13 mouse cellular contexts compared by ENCODE assay signal in the genomic region with DNA sequence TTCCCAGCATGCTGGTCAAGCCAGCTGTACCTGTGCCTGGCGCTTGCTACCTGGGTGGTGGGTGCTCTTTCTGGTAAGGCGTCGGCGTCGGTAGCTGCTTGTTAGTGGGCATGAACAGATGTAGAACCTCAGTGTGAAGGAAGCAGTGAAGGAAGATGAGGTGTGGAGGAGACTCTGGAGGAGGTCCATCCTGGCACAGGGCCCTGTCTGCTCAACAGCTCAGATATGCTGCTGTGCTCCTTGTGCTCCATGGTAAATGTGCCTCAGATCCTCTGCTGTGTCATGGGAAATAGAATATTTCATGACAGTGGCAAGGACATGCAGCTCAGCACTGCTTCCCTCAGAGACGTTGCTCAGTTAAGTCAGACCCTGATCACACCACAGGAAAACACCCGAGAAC. TPM values are rescaled to one million over a fixed set of nuclear protein-coding genes. Genes with fewer than 3 reads are reported as not detected.
DNase-seq lines count a peak whose midpoint lies in the region.
"Had no signal": no experiment of that assay in that cellular context is flagged by ENCODE, and none has a peak within 500 bp of the region (broad histone marks: within the 10 kb centered on the region; RNA-seq: fewer than 3 reads in every experiment).

No protein-coding gene starts in this region.

- intact Hi-C loops in left cerebral cortex, postnatal 25 days (cut with DNase I), result no loop called here
- intact Hi-C loops in left cerebral cortex, postnatal 4 days (cut with DNase I), result no loop called here
- intact Hi-C loops in left cerebral cortex, postnatal 36 days (cut with DNase I), result no loop called here

- peak; percentile 63 to 70 for DNase-seq in frontal cortex, postnatal 36 days (ENCODE audit: low spot score in 2 of 2)
- no peak for DNase-seq in frontal cortex, postnatal 25 days (ENCODE audit: low spot score in 2 of 2)
- peak; percentile 47 to 82 for DNase-seq in left cerebral cortex, postnatal 25 days (ENCODE audit: low spot score in 2 of 2)
- no peak for DNase-seq in left cerebral cortex, postnatal 4 days
- DNase-seq in brain, adult 2 months (ENCODE audit: low read depth, low spot score), result peak; percentile 79
- peak; percentile 41 to 65 for DNase-seq in left cerebral cortex, postnatal 36 days (ENCODE audit: low spot score in 2 of 2)
- DNase-seq in urinary bladder, postnatal 10 days (ENCODE audit: low spot score), result no peak
- DNase-seq: heart, postnatal 10 days; kidney, adult 9 months; kidney, postnatal 25 days; layer of hippocampus, adult 9-11 months; lung, adult 18-20 months; thymus, postnatal 14 days had no signal

RNA-seq across cellular contexts. Expression of a gene that starts 15.7 kb away (rescaled TPM):
- 10 to 100 TPM; 20.1 to 23.4 TPM for total RNA-seq in left cerebral cortex, postnatal 25 days (2021)
- total RNA-seq in left cerebral cortex, postnatal 4 days (2021), result 10 to 100 TPM; 27.9 to 29.0 TPM
- 10 to 100 TPM; 16.6 to 24.4 TPM for total RNA-seq in left cerebral cortex, postnatal 36 days (2021)

Comparison
In these comparisons a context has a peak if more than half of its experiments do, and no peak if none do; other contexts are left out.
1. DNase-seq: peak in frontal cortex, postnatal 36 days (2 of 2), left cerebral cortex, postnatal 25 days (2 of 2), brain, adult 2 months (single experiment) and left cerebral cortex, postnatal 36 days (2 of 2); none in frontal cortex, postnatal 25 days (0 of 2), left cerebral cortex, postnatal 4 days (single experiment) and urinary bladder, postnatal 10 days (single experiment).